Mouse (Mus musculus) intestine, embryonic 16.5 days (tissue): Measurements from ENCODE around the gene Nptx2. TPM values are rescaled to one million over a fixed set of nuclear protein-coding genes. Genes with fewer than 3 reads are reported as not detected.
A peak's percentile ranks its signal among the peaks of the same experiment; 100 is the strongest.

Source experiments
- ATAC-seq: fragments of 200-750 bp; cut with Nextera tagmentation; 2 replicates; pipeline ENCODE4 v1.8.0; 2017; ENCODE audit warnings: moderate TSS enrichment, moderate library complexity
- H3K27ac ChIP-seq: fragments of 300-500 bp; sonication (generic); 2 replicates; pipeline ENCODE4 v1.5.1; 2014; ENCODE audit warnings: mild to moderate bottlenecking, low read length
- H3K27me3 ChIP-seq: fragments of 300-500 bp; sonication (generic); replicated peaks from 2 replicates; pipeline ENCODE4 v1.6.1; 2014; ENCODE audit warnings: low read length, control low read depth, mixed read lengths; ENCODE audit not compliant: control insufficient read depth, insufficient read depth
- H3K36me3 ChIP-seq: fragments of 300-500 bp; sonication (generic); 2 replicates; pipeline ENCODE4 v1.6.1; 2014; ENCODE audit warnings: low read length, control low read depth; ENCODE audit not compliant: control insufficient read depth, insufficient read depth
- H3K4me1 ChIP-seq: fragments of 300-500 bp; sonication (generic); 2 replicates; pipeline ENCODE4 v1.6.1; 2014; ENCODE audit warnings: low read length, control low read depth, mixed read lengths; ENCODE audit not compliant: control insufficient read depth, insufficient read depth
- H3K4me2 ChIP-seq: fragments of 300-500 bp; sonication (generic); 2 replicates; pipeline ENCODE4 v1.6.1; 2014; ENCODE audit warnings: low read depth, low read length, control low read depth
- H3K4me3 ChIP-seq: fragments of 300-500 bp; sonication (generic); 2 replicates; pipeline ENCODE4 v1.5.1; 2014; ENCODE audit warnings: mild to moderate bottlenecking, low read length
- H3K9ac ChIP-seq: fragments of 300-500 bp; sonication (generic); 2 replicates; pipeline ENCODE4 v1.6.1; 2014; ENCODE audit warnings: low read depth, low read length
- H3K9me3 ChIP-seq: fragments of 300-500 bp; sonication (generic); 2 replicates; pipeline ENCODE4 v1.6.1; 2016; ENCODE audit warnings: low read length, control low read depth; ENCODE audit not compliant: control insufficient read depth
- WGBS: fragments of 180-500 bp; shearing (Covaris S2); extraction: QIAGEN DNeasy Blood & Tissue Kit; methylation state at CpG from one replicate; pipeline ENCODE4 v1.1.7; 2014; 5-methylcytosine and 5-hydroxymethylcytosine counted together
- polyA plus RNA-seq: library from polyadenylated mRNA; unstranded; fragments of >200 nt; fragmentation: Nextera tagmentation; extraction: Ambion mirVana; gene quantifications from 2 replicates; pipeline ENCODE4 v1.2.1, GENCODE M21; 2015

Gene Nptx2
- polyA plus RNA-seq: 1.5 and 1.7 TPM in 2 replicates

- H3K4me2 ChIP-seq: peak within 1 kb of the TSS; percentile 83
- H3K27ac ChIP-seq: no peak within 1 kb of the TSS
- H3K9me3 ChIP-seq: no peaks in the 10 kb centered on the region
- WGBS: under 1% methylated on average over 99 of the region's 99 CpGs
- peak within 1 kb of the TSS; percentile 49 for H3K4me3 ChIP-seq
- peaks cover 12% of the 10 kb centered on the region; the same call in 1 of the 2 replicates for H3K4me1 ChIP-seq
- H3K36me3 ChIP-seq: no peaks in the 10 kb centered on the region
- H3K27me3 ChIP-seq: peaks cover 36% of the 10 kb centered on the region
- ATAC-seq: peak; percentile 98
- H3K9ac ChIP-seq: peak within 1 kb of the TSS; percentile 61
These were observed at the start of gene Nptx2 for GRCm38 (mm10) chr5:144545653-144546422. Gene Nptx2, plus strand, starts transcription at chr5:144545902.

- no peak overlapping the region for H3K4me2 ChIP-seq
- H3K9ac ChIP-seq: no peak overlapping the region
- H3K4me3 ChIP-seq: no peak overlapping the region
- no peaks in the 10 kb centered on the region for H3K9me3 ChIP-seq
- no peak overlapping the region for H3K27ac ChIP-seq
- 75% methylated on average over 7 of the region's 7 CpGs for WGBS
- no peaks in the 10 kb centered on the region for H3K4me1 ChIP-seq
- ATAC-seq: no peak
- no peaks in the 10 kb centered on the region for H3K36me3 ChIP-seq
- no peaks in the 10 kb centered on the region for H3K27me3 ChIP-seq
These were observed 49.2 kb upstream of the Nptx2 start for GRCm38 (mm10) chr5:144496481-144496880.

- H3K27ac ChIP-seq: no peak overlapping the region
- ATAC-seq: no peak
- WGBS: 92% methylated on average over 10 of the region's 10 CpGs
- peaks cover 3% of the 10 kb centered on the region; the same call in 1 of the 2 replicates for H3K9me3 ChIP-seq
- H3K4me3 ChIP-seq: no peak overlapping the region
- H3K9ac ChIP-seq: no peak overlapping the region
- no peaks in the 10 kb centered on the region for H3K4me1 ChIP-seq
- H3K4me2 ChIP-seq: no peak overlapping the region
- H3K36me3 ChIP-seq: no peaks in the 10 kb centered on the region
- 0 out of 2 replicates have a peak, but pooled peaks cover 2% of the 10 kb centered on the region for H3K27me3 ChIP-seq
These were observed 41.5 kb upstream of the Nptx2 start for GRCm38 (mm10) chr5:144504239-144504638.

- Histone ChIP-seq H3K4me1 (no peaks in the 10 kb centered on the region), H3K4me2 (no peak overlapping the region), H3K27ac (no peak overlapping the region), H3K9me3 (peaks cover 3% of the 10 kb centered on the region; the same call in 1 of the 2 replicates), H3K9ac (no peak overlapping the region), H3K36me3 (no peaks in the 10 kb centered on the region), H3K4me3 (no peak overlapping the region), H3K27me3 (0 out of 2 replicates have a peak, but pooled peaks cover 2% of the 10 kb centered on the region)
- 88% methylated on average over 2 of the region's 2 CpGs for WGBS
- ATAC-seq: no peak
These were observed 40.0 kb upstream of the Nptx2 start for GRCm38 (mm10) chr5:144505731-144506130.

- Histone ChIP-seq H3K4me3 (no peak overlapping the region), H3K9me3 (peaks cover 3% of the 10 kb centered on the region; the same call in 1 of the 2 replicates), H3K4me2 (no peak overlapping the region), H3K27ac (no peak overlapping the region), H3K36me3 (no peaks in the 10 kb centered on the region), H3K27me3 (0 out of 2 replicates have a peak, but pooled peaks cover 2% of the 10 kb centered on the region), H3K4me1 (no peaks in the 10 kb centered on the region), H3K9ac (no peak overlapping the region)
- no peak for ATAC-seq
- WGBS: 72% methylated on average over 4 of the region's 4 CpGs
These were observed 39.5 kb upstream of the Nptx2 start for GRCm38 (mm10) chr5:144506156-144506555.

- no peaks in the 10 kb centered on the region for H3K36me3 ChIP-seq
- peaks cover 3% of the 10 kb centered on the region; the same call in 1 of the 2 replicates for H3K9me3 ChIP-seq
- peak overlapping the region; percentile 21 for H3K4me3 ChIP-seq
- no peak overlapping the region for H3K9ac ChIP-seq
- H3K27ac ChIP-seq: peak overlapping the region; percentile 30; the same call in 1 of the 2 replicates
- peak; percentile 96 for ATAC-seq
- H3K27me3 ChIP-seq: 0 out of 2 replicates have a peak, but pooled peaks cover 2% of the 10 kb centered on the region
- H3K4me2 ChIP-seq: peak overlapping the region; percentile 37
- WGBS: 25% methylated on average over 26 of the region's 26 CpGs
- H3K4me1 ChIP-seq: no peaks in the 10 kb centered on the region
These were observed 38.8 kb upstream of the Nptx2 start for GRCm38 (mm10) chr5:144506689-144507552.

GRCm38 (mm10) chr5:144509431-144509830 is 36.3 kb upstream of the Nptx2 start:
- Histone ChIP-seq H3K36me3 (no peaks in the 10 kb centered on the region), H3K9ac (no peak overlapping the region), H3K4me3 (no peak overlapping the region), H3K27me3 (0 out of 2 replicates have a peak, but pooled peaks cover 2% of the 10 kb centered on the region), H3K9me3 (peaks cover 3% of the 10 kb centered on the region; the same call in 1 of the 2 replicates), H3K4me1 (no peaks in the 10 kb centered on the region), H3K4me2 (no peak overlapping the region), H3K27ac (no peak overlapping the region)
- 58% methylated on average over 7 of the region's 7 CpGs for WGBS
- ATAC-seq: no peak

DNA sequence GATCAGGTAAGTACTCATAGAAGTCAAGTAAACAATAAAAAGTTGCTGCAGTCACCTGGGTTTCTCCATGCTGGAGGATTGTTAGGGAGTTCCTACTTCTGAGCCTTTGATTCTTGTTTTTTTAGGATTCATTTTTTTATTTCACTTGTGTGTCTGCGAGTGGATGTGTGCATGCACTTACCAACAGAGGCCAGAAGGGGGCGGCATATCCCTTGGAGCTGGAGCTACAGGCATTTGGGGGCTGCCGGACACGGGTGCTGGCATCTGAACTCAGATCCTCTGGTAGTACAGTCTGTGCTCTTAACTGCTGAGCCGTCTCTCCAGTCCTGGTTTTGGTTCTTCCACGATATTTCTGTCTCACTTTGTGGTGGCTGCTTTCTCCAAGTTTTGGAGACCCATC is 31.0 kb upstream of the Nptx2 start:
- H3K4me1 ChIP-seq: no peaks in the 10 kb centered on the region
- no peak overlapping the region for H3K27ac ChIP-seq

DNA sequence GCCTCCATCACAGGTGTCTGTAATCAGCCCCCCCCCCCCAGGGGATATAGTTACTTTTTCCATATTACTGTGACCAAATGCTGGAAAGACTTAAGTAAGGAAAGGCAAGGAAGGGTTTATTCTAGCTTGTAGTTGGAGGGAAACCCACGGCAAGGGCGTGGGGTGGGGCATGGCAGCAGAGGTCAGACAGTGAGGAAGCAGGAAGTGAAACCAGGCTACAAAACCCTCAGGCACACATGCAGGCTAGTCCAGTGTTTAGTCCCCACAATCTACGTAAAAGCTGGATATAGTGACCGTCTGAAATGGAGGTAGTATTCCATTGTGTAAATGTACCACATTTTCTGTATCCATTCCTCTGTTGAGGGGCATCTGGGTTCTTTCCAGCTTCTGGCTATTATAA is 30.5 kb upstream of the Nptx2 start:
- no peak overlapping the region for H3K9ac ChIP-seq
- H3K27me3 ChIP-seq: no peaks in the 10 kb centered on the region
- WGBS: 71% methylated on average over 4 of the region's 4 CpGs
- ATAC-seq: no peak
- H3K4me3 ChIP-seq: no peak overlapping the region
- H3K4me2 ChIP-seq: no peak overlapping the region
- no peak overlapping the region for H3K27ac ChIP-seq
- H3K4me1 ChIP-seq: no peaks in the 10 kb centered on the region
- H3K9me3 ChIP-seq: no peaks in the 10 kb centered on the region
- H3K36me3 ChIP-seq: no peaks in the 10 kb centered on the region

More for the DNA sequence above, 31.0 kb upstream of the Nptx2 start:
- Histone ChIP-seq H3K9me3 (no peaks in the 10 kb centered on the region), H3K9ac (no peak overlapping the region), H3K27me3 (no peaks in the 10 kb centered on the region), H3K4me3 (no peak overlapping the region), H3K4me2 (no peak overlapping the region), H3K36me3 (no peaks in the 10 kb centered on the region)
- WGBS: 64% methylated on average over 6 of the region's 6 CpGs
- ATAC-seq: no peak
